Mouse (Mus musculus): ENCODE results near the gene Gm10024.
"Not testable (repeated sequence)": the region's sequence is repeated elsewhere in the genome, so short reads cannot be mapped to it uniquely, and the experiment has no call there.

Gm10024 gene

GRCm38 (mm10) chr10:77729241-77729640 lies 18.0 kb downstream of the Gm10024 start:
- peak; percentile 63 for DNase-seq (ENCODE audit: low read depth, low spot score)

GRCm38 (mm10) chr10:77735928-77736327 lies 24.7 kb downstream of the Gm10024 start:
- DNase-seq (ENCODE audit: low read depth, low spot score), result peak; percentile 74

GRCm38 (mm10) chr10:77738929-77739328 lies 27.7 kb downstream of the Gm10024 start:
- DNase-seq (ENCODE audit: low read depth, low spot score), result no peak

- not testable (repeated sequence) for DNase-seq (ENCODE audit: low read depth, low spot score)
Measured at GRCm38 (mm10) chr10:77741924-77742688, 30.8 kb downstream of the Gm10024 start, which contains the start of gene Gm18596. Gene Gm18596 (minus strand): TSS chr10:77742638.

GRCm38 (mm10) chr10:77750686-77751085 lies 39.4 kb downstream of the Gm10024 start:
- DNase-seq (ENCODE audit: low read depth, low spot score), result not testable (repeated sequence)

GRCm38 (mm10) chr10:77751254-77751653 lies 40.0 kb downstream of the Gm10024 start, which contains the start of gene Gm9736:
Gene Gm9736 (minus strand): TSS chr10:77751354.
- not testable (repeated sequence) for DNase-seq (ENCODE audit: low read depth, low spot score)

- DNase-seq (ENCODE audit: low read depth, low spot score), result not testable (repeated sequence)
Measured at GRCm38 (mm10) chr10:77752312-77752711, 41.1 kb downstream of the Gm10024 start.

GRCm38 (mm10) chr10:77753448-77753847 lies 42.2 kb downstream of the Gm10024 start:
- DNase-seq (ENCODE audit: low read depth, low spot score), result peak; percentile 48

GRCm38 (mm10) chr10:77759582-77759981 lies 48.3 kb downstream of the Gm10024 start, which contains the start of gene Gm3233:
Gene Gm3233 (minus strand): TSS chr10:77759682.
- DNase-seq (ENCODE audit: low read depth, low spot score), result not testable (repeated sequence)

Data from R1 (cell line).